Mouse (Mus musculus) bone marrow, adult 2 months (tissue): ENCODE data around the gene Pak1.

ENCODE experiments used
- CTCF ChIP-seq: fragments of 200-500 bp; IDR thresholded peaks from 2 replicates; pipeline ENCODE4 v1.5.1; 2011; ENCODE audit warnings: low read length, control low read depth; ENCODE audit not compliant: control insufficient read depth, insufficient read depth
- POLR2A ChIP-seq: fragments of 200-500 bp; IDR thresholded peaks from 2 replicates; pipeline ENCODE4 v1.6.1; 2011; ENCODE audit warnings: low read depth, mild to moderate bottlenecking, control low read depth, low read length, borderline replicate concordance; ENCODE audit not compliant: control insufficient read depth

DNA sequence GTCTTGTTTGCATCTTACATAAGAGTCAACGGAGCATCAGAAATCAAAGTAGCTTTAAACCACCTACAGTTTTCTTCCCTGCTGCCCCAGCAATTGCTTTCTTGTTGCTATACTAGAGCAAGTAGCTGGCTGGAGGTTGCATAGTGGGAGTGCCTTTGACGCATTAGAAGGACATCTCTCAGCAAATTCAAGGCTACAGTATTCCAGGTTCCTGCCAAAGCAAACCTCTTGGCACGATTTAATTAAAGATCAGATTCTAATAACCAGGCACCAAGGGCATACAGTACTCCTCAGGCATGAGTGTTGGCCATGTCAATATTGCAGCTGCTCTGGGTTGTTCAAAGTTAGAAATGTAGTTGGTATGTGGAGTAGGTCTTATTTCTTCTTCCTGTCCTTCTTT is 62.0 kb downstream of the Pak1 start:
- no peak for TF ChIP-seq CTCF
- TF ChIP-seq POLR2A = no peak
